Mouse (Mus musculus): ENCODE results near the gene Rrp12. TPM values are rescaled to one million over a fixed set of nuclear protein-coding genes. Genes with fewer than 3 reads are reported as not detected.

Rrp12 gene
- polyA plus RNA-seq, 1 experiment from 2014 or later: 6.3 TPM

GRCm38 (mm10) chr19:41838808-41839207 is 57.2 kb downstream of the Rrp12 start:
- 26% methylated on average over 6 of the region's 6 CpGs for WGBS
- Histone ChIP-seq H3K27me3 (ENCODE audit: control insufficient read depth, insufficient read depth, low read length) (no peaks in the 10 kb centered on the region), H3K4me2 (replicated peaks; ENCODE audit: low read depth) (peak overlapping the region; percentile 19; the same call in 1 of the 2 replicates), H3K36me3 (ENCODE audit: control insufficient read depth, insufficient read depth, low read length) (no peaks in the 10 kb centered on the region), H3K9me3 (ENCODE audit: control insufficient read depth, low read length) (no peaks in the 10 kb centered on the region), H3K27ac (replicated peaks) (peak overlapping the region; percentile 35), H3K4me3 (ENCODE audit: low read depth, low read length) (no peak overlapping the region), H3K4me1 (replicated peaks; ENCODE audit: control insufficient read depth, insufficient read depth) (no peaks in the 10 kb centered on the region), H3K9ac (ENCODE audit: low read length) (no peak overlapping the region)
- peak; percentile 47 for DNase-seq (ENCODE audit: low spot score)
- ATAC-seq (ENCODE audit: low FRiP score, low TSS enrichment): peak; percentile 28; the same call in 1 of the 2 replicates
- no peak for TF ChIP-seq EP300 (optimal IDR thresholded peaks at IDR 0.05)
- no peak for TF ChIP-seq CTCF (IDR thresholded peaks at IDR 0.05; ENCODE audit: low read depth)

GRCm38 (mm10) chr19:41837917-41838261 is 58.1 kb downstream of the Rrp12 start:
- Histone ChIP-seq H3K27me3 (ENCODE audit: control insufficient read depth, insufficient read depth, low read length) (no peaks in the 10 kb centered on the region), H3K4me2 (replicated peaks; ENCODE audit: low read depth) (peak overlapping the region; percentile 19; the same call in 1 of the 2 replicates), H3K4me1 (replicated peaks; ENCODE audit: control insufficient read depth, insufficient read depth) (no peaks in the 10 kb centered on the region), H3K27ac (replicated peaks) (peak overlapping the region; percentile 85), H3K9me3 (ENCODE audit: control insufficient read depth, low read length) (no peaks in the 10 kb centered on the region), H3K9ac (ENCODE audit: low read length) (no peak overlapping the region), H3K4me3 (ENCODE audit: low read depth, low read length) (no peak overlapping the region), H3K36me3 (ENCODE audit: control insufficient read depth, insufficient read depth, low read length) (no peaks in the 10 kb centered on the region)
- no peak for TF ChIP-seq CTCF (IDR thresholded peaks at IDR 0.05; ENCODE audit: low read depth)
- TF ChIP-seq EP300 (optimal IDR thresholded peaks at IDR 0.05): peak; percentile 79
- peak; percentile 85 for DNase-seq (ENCODE audit: low spot score)
- 27% methylated on average over 4 of the region's 4 CpGs for whole genome bisulfite sequencing
- ATAC-seq (ENCODE audit: low FRiP score, low TSS enrichment): peak; percentile 87

- H3K4me3 ChIP-seq (ENCODE audit: low read depth, low read length): no peak overlapping the region
- H3K4me1 ChIP-seq (replicated peaks; ENCODE audit: control insufficient read depth, insufficient read depth): no peaks in the 10 kb centered on the region
- 0 out of 2 replicates have a peak overlapping the region, but pooled peaks have one; percentile 6 for H3K4me2 ChIP-seq (replicated peaks; ENCODE audit: low read depth)
- DNase-seq (ENCODE audit: low spot score): no peak
- no peaks in the 10 kb centered on the region for H3K9me3 ChIP-seq (ENCODE audit: control insufficient read depth, low read length)
- ATAC-seq (ENCODE audit: low FRiP score, low TSS enrichment): no peak
- no peak for TF ChIP-seq EP300 (optimal IDR thresholded peaks at IDR 0.05)
- WGBS: 37% methylated on average over 9 of the region's 9 CpGs
- H3K27me3 ChIP-seq (ENCODE audit: control insufficient read depth, insufficient read depth, low read length): no peaks in the 10 kb centered on the region
- H3K36me3 ChIP-seq (ENCODE audit: control insufficient read depth, insufficient read depth, low read length): no peaks in the 10 kb centered on the region
- H3K9ac ChIP-seq (ENCODE audit: low read length): no peak overlapping the region
- H3K27ac ChIP-seq (replicated peaks): peak overlapping the region; percentile 19
Measured at GRCm38 (mm10) chr19:41837194-41837916, 58.6 kb downstream of the Rrp12 start.

DNA sequence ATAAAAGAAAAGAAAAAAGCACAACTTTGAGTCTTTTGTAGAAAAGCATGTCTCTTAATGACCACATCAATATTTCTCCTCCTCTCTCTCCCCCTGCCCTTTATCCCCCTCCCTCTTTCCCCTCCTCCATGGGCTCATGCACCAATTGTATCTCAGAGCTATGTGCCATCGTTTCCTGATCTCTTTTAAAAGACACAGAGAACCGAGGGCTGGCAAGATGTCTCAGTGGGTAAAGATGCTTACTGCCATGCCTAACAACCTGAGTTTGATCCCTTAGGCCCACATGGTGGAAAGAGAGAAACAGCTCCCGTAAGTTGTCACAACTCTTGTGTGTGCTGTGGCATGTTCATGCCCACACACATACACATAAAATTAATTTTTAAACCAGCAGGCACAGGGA is 59.3 kb downstream of the Rrp12 start:
- Histone ChIP-seq H3K36me3 (ENCODE audit: control insufficient read depth, insufficient read depth, low read length) (no peaks in the 10 kb centered on the region), H3K9me3 (ENCODE audit: control insufficient read depth, low read length) (no peaks in the 10 kb centered on the region), H3K9ac (ENCODE audit: low read length) (no peak overlapping the region), H3K27me3 (ENCODE audit: control insufficient read depth, insufficient read depth, low read length) (no peaks in the 10 kb centered on the region), H3K4me3 (ENCODE audit: low read depth, low read length) (no peak overlapping the region), H3K4me1 (replicated peaks; ENCODE audit: control insufficient read depth, insufficient read depth) (no peaks in the 10 kb centered on the region), H3K4me2 (replicated peaks; ENCODE audit: low read depth) (no peak overlapping the region), H3K27ac (replicated peaks) (no peak overlapping the region; the same call in 1 of the 2 replicates)
- TF ChIP-seq CTCF (IDR thresholded peaks at IDR 0.05; ENCODE audit: low read depth) (no peak), EP300 (optimal IDR thresholded peaks at IDR 0.05) (no peak)
- 49% methylated on average over 3 of the region's 3 CpGs for WGBS
- DNase-seq (ENCODE audit: low spot score) (no peak), ATAC-seq (ENCODE audit: low FRiP score, low TSS enrichment) (no peak)

- 0 out of 2 replicates have a peak overlapping the region, but pooled peaks have one; percentile 23 for H3K4me2 ChIP-seq (replicated peaks; ENCODE audit: low read depth)
- under 1% methylated on average over 6 of the region's 6 CpGs for WGBS
- no peak overlapping the region for H3K4me3 ChIP-seq (ENCODE audit: low read depth, low read length)
- H3K36me3 ChIP-seq (ENCODE audit: control insufficient read depth, insufficient read depth, low read length): no peaks in the 10 kb centered on the region
- H3K9me3 ChIP-seq (ENCODE audit: control insufficient read depth, low read length): no peaks in the 10 kb centered on the region
- ATAC-seq (ENCODE audit: low FRiP score, low TSS enrichment) (peak; percentile 47), DNase-seq (ENCODE audit: low spot score) (peak; percentile 82)
- H3K9ac ChIP-seq (ENCODE audit: low read length): no peak overlapping the region
- H3K4me1 ChIP-seq (replicated peaks; ENCODE audit: control insufficient read depth, insufficient read depth): no peaks in the 10 kb centered on the region
- H3K27ac ChIP-seq (replicated peaks): no peak overlapping the region
- TF ChIP-seq EP300 (optimal IDR thresholded peaks at IDR 0.05) (no peak), CTCF (IDR thresholded peaks at IDR 0.05; ENCODE audit: low read depth) (no peak)
- H3K27me3 ChIP-seq (ENCODE audit: control insufficient read depth, insufficient read depth, low read length): no peaks in the 10 kb centered on the region
Measured at GRCm38 (mm10) chr19:41835816-41836215, 60.2 kb downstream of the Rrp12 start.

DNA sequence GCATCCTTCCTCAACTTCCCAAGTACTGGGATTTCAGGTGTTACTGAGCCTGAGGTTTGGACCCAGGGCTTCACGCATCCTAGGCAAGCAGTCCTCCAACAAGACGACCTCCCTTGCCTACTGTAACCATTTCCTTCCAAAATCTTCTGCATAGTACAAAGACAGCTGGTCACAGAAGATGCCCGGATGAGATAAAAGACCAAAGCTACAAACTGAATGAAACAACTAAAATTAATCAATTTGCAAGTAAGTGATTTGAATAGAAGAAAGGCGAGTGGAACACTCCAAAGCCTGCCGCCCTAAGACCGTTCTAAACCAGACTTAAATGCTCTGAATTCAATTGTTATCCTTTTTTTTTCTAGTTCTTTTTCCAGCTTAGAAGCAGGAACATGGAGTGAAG is 60.6 kb downstream of the Rrp12 start:
- TF ChIP-seq EP300 (optimal IDR thresholded peaks at IDR 0.05) (no peak), CTCF (IDR thresholded peaks at IDR 0.05; ENCODE audit: low read depth) (no peak)
- WGBS: 58% methylated on average over 6 of the region's 6 CpGs
- no peak for ATAC-seq (ENCODE audit: low FRiP score, low TSS enrichment)

More for the DNA sequence above, 60.6 kb downstream of the Rrp12 start:
- Histone ChIP-seq H3K36me3 (ENCODE audit: control insufficient read depth, insufficient read depth, low read length) (no peaks in the 10 kb centered on the region), H3K27me3 (ENCODE audit: control insufficient read depth, insufficient read depth, low read length) (no peaks in the 10 kb centered on the region), H3K4me1 (replicated peaks; ENCODE audit: control insufficient read depth, insufficient read depth) (no peaks in the 10 kb centered on the region), H3K4me3 (ENCODE audit: low read depth, low read length) (no peak overlapping the region), H3K4me2 (replicated peaks; ENCODE audit: low read depth) (no peak overlapping the region), H3K9me3 (ENCODE audit: control insufficient read depth, low read length) (no peaks in the 10 kb centered on the region), H3K27ac (replicated peaks) (no peak overlapping the region), H3K9ac (ENCODE audit: low read length) (no peak overlapping the region)
- no peak for DNase-seq (ENCODE audit: low spot score)

Data from stomach, postnatal 0 days (tissue).